Mouse (Mus musculus): ENCODE measurements around the gene Txndc12.

- TF ChIP-seq CTCF (IDR thresholded peaks at IDR 0.05; ENCODE audit: extremely low read depth, insufficient read depth, insufficient read length, insufficient replicate concordance), result no peak
- TF ChIP-seq POLR2A (IDR thresholded peaks at IDR 0.05; ENCODE audit: low read depth, low read length), result no peak
Measured at GRCm38 (mm10) chr4:108793941-108794340, 40.5 kb upstream of the Txndc12 start.
